Comparison of ENCODE assay signal across 14 mouse cellular contexts in genomic region chr12:97994884-97995283, GRCm38 (mm10).
"Had no signal": no experiment of that assay in that cellular context is flagged by ENCODE, and none has a peak within 500 bp of the region (broad histone marks: within the 10 kb centered on the region; RNA-seq: fewer than 3 reads in every experiment).

No protein-coding gene starts in this region.

- H3K4me1 ChIP-seq: limb, embryonic 15.5 days; liver, embryonic 13.5 days; midbrain, embryonic 10.5 days; neural tube, embryonic 15.5 days had no signal

- H3K9me3 ChIP-seq: limb, embryonic 15.5 days; liver, embryonic 13.5 days; midbrain, embryonic 10.5 days; neural tube, embryonic 15.5 days had no signal

- H3K4me3 ChIP-seq: limb, embryonic 15.5 days; liver, embryonic 13.5 days; midbrain, embryonic 10.5 days; myocyte; neural tube, embryonic 15.5 days had no signal

- H3K9ac ChIP-seq: limb, embryonic 15.5 days; liver, embryonic 13.5 days; neural tube, embryonic 15.5 days had no signal

- DNase-seq: kidney, adult 8-10 months; kidney, postnatal 14 days; layer of hippocampus, postnatal 36 days; liver, embryonic 13.5 days; lung, adult 18-20 months; midbrain, embryonic 14.5 days; right cerebral cortex, adult 18-20 months; right cerebral cortex, postnatal 25 days; thymus, postnatal 4 days had no signal

- H3K27me3 ChIP-seq: limb, embryonic 15.5 days; liver, embryonic 13.5 days; neural tube, embryonic 15.5 days had no signal

- H3K27ac ChIP-seq: limb, embryonic 15.5 days; liver, embryonic 13.5 days; midbrain, embryonic 10.5 days; neural tube, embryonic 15.5 days; stomach, postnatal 0 days had no signal

- H3K36me3 ChIP-seq: limb, embryonic 15.5 days; liver, embryonic 13.5 days; midbrain, embryonic 10.5 days; neural tube, embryonic 15.5 days had no signal

- H3K4me2 ChIP-seq: limb, embryonic 15.5 days; liver, embryonic 13.5 days; neural tube, embryonic 15.5 days had no signal
